Mouse (Mus musculus) CH12.LX (cell line): ENCODE measurements around the gene Glis1. TPM values are rescaled to one million over a fixed set of nuclear protein-coding genes. Genes with fewer than 3 reads are reported as not detected.

Experiments
- DNase-seq: peaks from one replicate; pipeline ENCODE4 v3.0.0-alpha.2; 2013; ENCODE audit errors: extremely low read depth
- H3K27ac ChIP-seq: 2 replicates; pipeline ENCODE4 v1.5.1; 2012; ENCODE audit warnings: low read depth, mild to moderate bottlenecking, control low read depth, moderate library complexity; ENCODE audit not compliant: insufficient read depth
- H3K27me3 ChIP-seq: replicated peaks from 2 replicates; pipeline ENCODE3; 2012; ENCODE audit warnings: inconsistent platforms
- H3K36me3 ChIP-seq, 2 experiments: replicated peaks in 1 of 2; 2 replicates each; pipeline versions ENCODE3 to v1.6.1; 2012; ENCODE audit warnings: inconsistent platforms in 1 of 2, low read length in 1 of 2, mild to moderate bottlenecking in 1 of 2, mixed read lengths in 1 of 2, moderate library complexity in 1 of 2; ENCODE audit not compliant: control insufficient read depth in 1 of 2, insufficient read depth in 1 of 2
- H3K4me1 ChIP-seq, 2 experiments: 2 replicates each; pipeline ENCODE4 v1.6.1; 2012; ENCODE audit warnings: inconsistent platforms in 1 of 2, moderate library complexity in 1 of 2; ENCODE audit not compliant: insufficient read depth in 2 of 2, control insufficient read depth in 1 of 2
- H3K4me2 ChIP-seq: 2 replicates; pipeline ENCODE4 v1.6.1; 2012; ENCODE audit warnings: low read depth, mild to moderate bottlenecking, control low read depth; ENCODE audit not compliant: poor library complexity, insufficient read depth, severe bottlenecking
- H3K4me3 ChIP-seq, 3 experiments: fragments of 150-350 bp in 1 of 3; sonication (generic) in 1 of 3; replicated peaks in 1 of 3; 2 replicates each; pipeline versions ENCODE3 to v1.5.1; 2011 to 2012; ENCODE audit warnings: low read depth in 2 of 3, low read length in 2 of 3, mild to moderate bottlenecking in 2 of 3, moderate library complexity in 2 of 3, control low read depth in 1 of 3, improper control_type of control experiment in 1 of 3, inconsistent platforms in 1 of 3, mixed read lengths in 1 of 3; ENCODE audit not compliant: poor library complexity in 1 of 3
- H3K79me2 ChIP-seq: replicated peaks from 2 replicates; pipeline ENCODE4 v1.6.1; 2012; ENCODE audit warnings: mild to moderate bottlenecking, moderate library complexity; ENCODE audit not compliant: control insufficient read depth, poor library complexity, insufficient read depth, severe bottlenecking; ENCODE audit errors: extremely low read depth
- H3K9ac ChIP-seq: 2 replicates; pipeline ENCODE4 v1.6.1; 2012; ENCODE audit warnings: low read depth, mild to moderate bottlenecking, control low read depth, moderate library complexity; ENCODE audit not compliant: insufficient read depth
- H3K9me3 ChIP-seq: replicated peaks from 2 replicates; pipeline ENCODE3; 2012; ENCODE audit warnings: low read length, inconsistent platforms, mixed read lengths
- BHLHE40 ChIP-seq: IDR thresholded peaks from 2 replicates; pipeline ENCODE4 v1.6.1; 2011; ENCODE audit warnings: mild to moderate bottlenecking, low read depth, low read length, improper control_type of control experiment
- CHD1 ChIP-seq: IDR thresholded peaks from 2 replicates; pipeline ENCODE4 v1.6.1; 2012; ENCODE audit warnings: low read depth, low read length, improper control_type of control experiment, inconsistent platforms
- CTCF ChIP-seq, 2 experiments: IDR thresholded peaks in 1 of 2; conservative IDR thresholded peaks in 1 of 2; 2 replicates each; pipeline ENCODE4 v1.5.1; 2011 to 2012; ENCODE audit warnings: low read depth in 2 of 2, low read length in 2 of 2, improper control_type of control experiment in 1 of 2, inconsistent platforms in 1 of 2, mild to moderate bottlenecking in 1 of 2, moderate library complexity in 1 of 2
- ELF1 ChIP-seq: IDR thresholded peaks from 2 replicates; pipeline ENCODE4 v1.6.1; 2014; ENCODE audit warnings: low read depth, mild to moderate bottlenecking, inconsistent platforms, low read length, improper control_type of control experiment
- ETS1 ChIP-seq: conservative IDR thresholded peaks from 2 replicates; pipeline ENCODE4 v1.6.1; 2012; ENCODE audit warnings: low read depth, mild to moderate bottlenecking, inconsistent platforms, low read length, improper control_type of control experiment, moderate library complexity
- HCFC1 ChIP-seq: IDR thresholded peaks from 2 replicates; pipeline ENCODE4 v1.6.1; 2012; ENCODE audit warnings: low read depth, mild to moderate bottlenecking, inconsistent platforms, low read length, improper control_type of control experiment
- IRF4 ChIP-seq: IDR thresholded peaks from 2 replicates; pipeline ENCODE4 v1.6.1; 2014; ENCODE audit warnings: low read depth, mild to moderate bottlenecking, inconsistent platforms, low read length, improper control_type of control experiment
- JUN ChIP-seq: IDR thresholded peaks from 2 replicates; pipeline ENCODE4 v1.6.1; 2011; ENCODE audit warnings: low read depth, mild to moderate bottlenecking, low read length, improper control_type of control experiment, moderate library complexity; ENCODE audit not compliant: insufficient read depth
- MAFK ChIP-seq: IDR thresholded peaks from 2 replicates; pipeline ENCODE4 v1.6.1; 2011; ENCODE audit warnings: low read length, improper control_type of control experiment; ENCODE audit not compliant: insufficient replicate concordance
- MAX ChIP-seq: IDR thresholded peaks from 2 replicates; pipeline ENCODE4 v1.6.1; 2011; ENCODE audit warnings: low read length, improper control_type of control experiment
- MAZ ChIP-seq: IDR thresholded peaks from 2 replicates; pipeline ENCODE4 v1.6.1; 2012; ENCODE audit warnings: low read depth, mild to moderate bottlenecking, inconsistent platforms, low read length, improper control_type of control experiment, moderate library complexity
- MEF2A ChIP-seq: IDR thresholded peaks from 2 replicates; pipeline ENCODE4 v1.6.1; 2014; ENCODE audit warnings: low read depth, mild to moderate bottlenecking, inconsistent platforms, low read length, improper control_type of control experiment, borderline replicate concordance
- MXI1 ChIP-seq: IDR thresholded peaks from 2 replicates; pipeline ENCODE4 v1.6.1; 2011; ENCODE audit warnings: mild to moderate bottlenecking, low read depth, low read length, improper control_type of control experiment
- MYC ChIP-seq: IDR thresholded peaks from 2 replicates; pipeline ENCODE4 v1.6.1; 2011; ENCODE audit warnings: low read depth, mild to moderate bottlenecking, improper control_type of control experiment, low read length
- NRF1 ChIP-seq: IDR thresholded peaks from 2 replicates; pipeline ENCODE4 v1.6.1; 2014; ENCODE audit warnings: low read depth, mild to moderate bottlenecking, inconsistent platforms, low read length, improper control_type of control experiment, moderate library complexity
- PAX5 ChIP-seq: IDR thresholded peaks from 2 replicates; pipeline ENCODE4 v1.6.1; 2012; ENCODE audit warnings: low read length, inconsistent platforms, mixed read lengths
- POLR2A ChIP-seq: IDR thresholded peaks from 2 replicates; pipeline ENCODE4 v1.6.1; 2011; ENCODE audit warnings: low read depth, mild to moderate bottlenecking, improper control_type of control experiment, low read length
- POLR2AphosphoS2 ChIP-seq: IDR thresholded peaks from 2 replicates; pipeline ENCODE4 v1.6.1; 2011; ENCODE audit warnings: low read depth, low read length, improper control_type of control experiment
- RAD21 ChIP-seq: IDR thresholded peaks from 2 replicates; pipeline ENCODE4 v1.6.1; 2011; ENCODE audit warnings: low read depth, mild to moderate bottlenecking, low read length, improper control_type of control experiment, moderate library complexity
- RCOR1 ChIP-seq: conservative IDR thresholded peaks from 2 replicates; pipeline ENCODE4 v1.6.1; 2012; ENCODE audit warnings: low read depth, mild to moderate bottlenecking, inconsistent platforms, low read length, improper control_type of control experiment
- SIN3A ChIP-seq: IDR thresholded peaks from 2 replicates; pipeline ENCODE4 v1.6.1; 2012; ENCODE audit warnings: low read length, improper control_type of control experiment, inconsistent platforms
- SMC3 ChIP-seq: IDR thresholded peaks from 2 replicates; pipeline ENCODE4 v1.6.1; 2011; ENCODE audit warnings: low read depth, low read length, improper control_type of control experiment
- TBP ChIP-seq: conservative IDR thresholded peaks from 2 replicates; pipeline ENCODE4 v1.6.1; 2011; ENCODE audit warnings: low read depth, low read length, improper control_type of control experiment
- USF1 ChIP-seq: IDR thresholded peaks from 2 replicates; pipeline ENCODE4 v1.6.1; 2014; ENCODE audit warnings: low read depth, mild to moderate bottlenecking, inconsistent platforms, low read length, improper control_type of control experiment
- ZKSCAN1 ChIP-seq: IDR thresholded peaks from 2 replicates; pipeline ENCODE4 v1.6.1; 2012; ENCODE audit warnings: low read depth, inconsistent platforms, low read length, improper control_type of control experiment, borderline replicate concordance
- ZMIZ1 ChIP-seq: IDR thresholded peaks from 2 replicates; pipeline ENCODE4 v1.6.1; 2012; ENCODE audit warnings: low read depth, mild to moderate bottlenecking, inconsistent platforms, low read length, improper control_type of control experiment
- ZNF384 ChIP-seq: IDR thresholded peaks from 2 replicates; pipeline ENCODE4 v1.6.1; 2012; ENCODE audit warnings: low read depth, low read length, improper control_type of control experiment, inconsistent platforms
- dilution Hi-C: fragments of 300-500 bp; cut with MboI; formaldehyde crosslinking; loops from 2 replicates; pipeline ENCODE4 v1.14.3; 2020; ENCODE audit warnings: low sequenced_read_pairs; ENCODE audit not compliant: extremely low pct_unique_long_range_greater_than_20kb, extremely low pct_ligation_motif_present
- in situ Hi-C: fragments of 300-500 bp; cut with MboI; formaldehyde crosslinking; loops from 3 replicates; pipeline ENCODE4 v1.14.3; 2019; ENCODE audit warnings: low sequenced_read_pairs, low pct_ligation_motif_present, low pct_unique_long_range_greater_than_20kb, mixed read lengths
- polyA plus RNA-seq: library from polyadenylated mRNA; unstranded; fragments of >175 nt; gene quantifications from 2 replicates; pipeline ENCODE4 v1.2.1, GENCODE M21; 2012; ENCODE audit warnings: low read depth; ENCODE audit not compliant: insufficient read length
- total RNA-seq, 2 experiments: library from RNA; depleted of rRNA; stranded (reverse); fragments of 300-350 nt in 1 of 2; fragments of >200 nt in 1 of 2; gene quantifications; 2 replicates each; pipeline ENCODE4 v1.2.3; 2012 to 2014

Glis1 gene
- total and polyA plus RNA-seq, 3 experiments: 0.08 to 2.2 (median 0.17) TPM

DNA sequence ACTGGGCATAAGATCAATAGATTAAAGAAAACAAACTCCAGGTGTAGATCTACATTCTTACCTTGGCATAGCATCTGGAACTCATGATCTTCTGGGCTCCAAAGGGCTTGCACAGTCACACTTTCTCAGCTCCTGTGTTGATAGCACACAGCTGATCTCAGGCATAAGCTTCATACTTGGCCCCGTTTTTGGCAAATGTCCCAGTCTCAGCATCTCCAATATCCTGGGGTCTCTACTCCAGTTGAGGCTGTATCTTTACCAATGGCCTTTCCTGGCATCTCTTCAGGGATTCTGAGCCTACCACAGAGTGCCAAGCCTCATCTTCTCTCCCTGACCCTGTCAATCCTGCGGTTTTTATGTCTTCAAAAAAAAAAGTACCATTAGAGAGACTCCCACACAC lies 48.1 kb downstream of the Glis1 start:
- Histone ChIP-seq H3K9ac (no peak overlapping the region), H3K36me3 (no peaks in the 10 kb centered on the region), H3K79me2 (no peaks in the 10 kb centered on the region), H3K9me3 (peaks cover 6% of the 10 kb centered on the region), H3K27me3 (peaks cover 17% of the 10 kb centered on the region)
- dilution Hi-C loops (no loop called here), in situ Hi-C loops (no loop called here)
- no peak for DNase-seq
- TF ChIP-seq JUN (no peak), NRF1 (no peak), BHLHE40 (no peak), SIN3A (no peak), MEF2A (no peak), MAX (no peak), RAD21 (no peak)
- TF ChIP-seq, all 38 proteins: peak for 0
- Histone ChIP-seq H3K27ac (no peak overlapping the region), H3K4me3 (no peak overlapping the region), H3K4me2 (no peak overlapping the region), H3K4me1 (no peaks in the 10 kb centered on the region)

DNA sequence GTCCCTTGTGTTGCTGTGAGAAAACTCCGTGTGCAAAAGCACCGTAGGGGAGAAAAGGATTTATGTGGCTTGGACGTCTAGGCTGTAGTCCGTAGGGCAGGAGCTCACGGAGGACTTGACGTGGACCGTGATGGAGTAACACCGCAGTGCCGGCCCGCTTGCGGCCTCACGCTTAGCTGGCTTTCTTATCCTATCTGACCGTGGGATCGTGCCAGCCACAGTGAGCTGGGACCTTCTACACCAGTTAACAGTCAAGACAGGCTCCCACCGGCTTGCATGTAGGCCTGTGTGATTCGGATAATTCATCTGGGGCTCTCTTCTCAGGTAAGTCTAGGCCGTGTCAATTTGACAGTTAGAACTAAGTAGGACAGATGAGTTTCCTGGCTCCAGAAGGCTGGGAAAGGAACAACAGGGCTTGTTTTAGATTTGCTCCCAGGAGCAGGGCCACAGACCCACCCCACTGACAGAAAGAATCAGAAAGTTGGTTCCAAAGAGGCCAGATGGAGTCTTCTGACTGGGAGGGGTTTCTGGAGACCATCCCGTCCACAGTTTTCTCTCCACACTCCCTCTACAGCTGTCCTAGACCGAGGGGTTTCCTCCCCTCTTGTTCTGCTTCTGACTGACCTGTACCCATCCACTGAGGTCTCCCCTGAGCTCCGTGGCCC lies 49.3 kb downstream of the Glis1 start:
- no peaks in the 10 kb centered on the region for H3K4me1 ChIP-seq
- in situ Hi-C loops: no loop called here

DNA sequence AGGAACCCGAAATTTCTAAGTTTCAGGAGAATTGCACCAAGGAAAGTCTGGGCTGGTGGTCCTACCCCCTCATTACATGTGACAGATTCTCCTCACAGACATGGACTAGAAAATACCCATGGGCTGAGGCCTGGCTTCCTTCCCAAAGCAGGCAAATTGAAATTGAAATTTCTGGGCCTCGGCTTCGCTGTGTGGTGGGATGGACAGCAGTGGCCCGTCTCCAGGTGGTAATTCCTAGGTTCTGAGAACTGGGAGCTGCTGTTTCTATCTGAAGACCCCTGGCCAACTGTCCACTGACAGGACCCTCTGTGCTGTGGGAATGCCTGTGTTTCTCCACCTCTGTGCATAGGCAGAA lies 49.8 kb downstream of the Glis1 start:
- Histone ChIP-seq H3K27me3 (peaks cover 11% of the 10 kb centered on the region), H3K79me2 (no peaks in the 10 kb centered on the region)
- TF ChIP-seq ZMIZ1: no peak
- no peak for TF ChIP-seq CHD1
- TF ChIP-seq ELF1: no peak
- TF ChIP-seq SMC3: no peak
- no peak for TF ChIP-seq ZKSCAN1
- TF ChIP-seq USF1: no peak
- TF ChIP-seq SIN3A: no peak
- no peak for TF ChIP-seq RAD21
- no peak for TF ChIP-seq MXI1
- no peak for TF ChIP-seq JUN
- TF ChIP-seq POLR2AphosphoS2: no peak
- TF ChIP-seq CTCF (conservative IDR thresholded peaks at IDR 0.05 in 1 of 2, IDR thresholded peaks at IDR 0.05 in 1 of 2; ENCODE audit: low read depth in 2 of 2, low read length in 2 of 2): no peak
- TF ChIP-seq MAZ: no peak
- no peak for TF ChIP-seq POLR2A
- TF ChIP-seq, all 38 proteins: peak for 0
- DNase-seq: no peak
- no peaks in the 10 kb centered on the region for H3K4me1 ChIP-seq
- no peak overlapping the region for H3K9ac ChIP-seq
- H3K4me3 ChIP-seq: no peak overlapping the region
- no peak overlapping the region for H3K27ac ChIP-seq
- H3K36me3 ChIP-seq: no peaks in the 10 kb centered on the region
- in situ Hi-C loops: no loop called here
- H3K4me2 ChIP-seq: no peak overlapping the region
- peaks cover 6% of the 10 kb centered on the region for H3K9me3 ChIP-seq
- dilution Hi-C loops: no loop called here

More for the DNA sequence above, 49.3 kb downstream of the Glis1 start:
- Histone ChIP-seq H3K4me3 (no peak overlapping the region), H3K79me2 (no peaks in the 10 kb centered on the region), H3K9me3 (peaks cover 6% of the 10 kb centered on the region), H3K27ac (no peak overlapping the region), H3K4me2 (no peak overlapping the region), H3K9ac (no peak overlapping the region), H3K27me3 (peaks cover 14% of the 10 kb centered on the region), H3K36me3 (no peaks in the 10 kb centered on the region)
- TF ChIP-seq ZNF384 (no peak), IRF4 (no peak), NRF1 (no peak), RCOR1 (no peak), BHLHE40 (no peak), PAX5 (no peak), MYC (no peak), JUN (no peak), ETS1 (no peak), MEF2A (no peak), HCFC1 (no peak), TBP (no peak), MAZ (no peak), CHD1 (no peak), MAFK (no peak)
- dilution Hi-C loops: no loop called here
- no peak for DNase-seq
